Mouse (Mus musculus): Measurements from ENCODE around the gene Insyn1.

DNA sequence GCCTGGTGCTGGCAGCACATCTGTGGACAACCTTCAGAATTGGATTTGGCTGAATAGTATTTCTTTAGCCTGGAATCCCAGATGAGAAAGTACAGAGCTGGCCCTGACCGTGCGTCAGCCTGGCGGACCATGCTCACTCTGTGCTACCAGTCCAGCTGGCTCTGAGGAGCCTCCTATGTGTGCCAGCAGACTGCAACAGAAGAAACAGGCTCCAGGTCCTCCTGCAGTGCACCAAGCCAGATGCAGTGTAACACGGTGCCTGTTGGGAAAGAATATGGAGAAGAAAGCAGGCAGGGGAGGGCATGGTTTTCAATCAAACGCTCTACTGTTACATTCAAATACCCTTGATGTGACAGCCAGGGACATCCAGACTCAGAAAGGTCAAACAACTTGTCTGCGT, 48.3 kb upstream of the Insyn1 start:
- TF ChIP-seq UBTF (IDR thresholded peaks at IDR 0.05; ENCODE audit: low read depth, low read length) = no peak
- no peak for TF ChIP-seq POLR2A (IDR thresholded peaks at IDR 0.05; ENCODE audit: low read depth, low read length)

All from CH12.LX (cell line).